Mouse (Mus musculus) olfactory bulb, adult 2 months (tissue): ENCODE results near the gene Fyco1. TPM values are rescaled to one million over a fixed set of nuclear protein-coding genes. Genes with fewer than 3 reads are reported as not detected.

ENCODE experiments used
- H3K27ac ChIP-seq: fragments of 200-500 bp; 2 replicates; pipeline ENCODE4 v1.5.1; 2012; ENCODE audit warnings: low read depth, low read length; ENCODE audit not compliant: insufficient read depth
- H3K4me1 ChIP-seq: fragments of 200-500 bp; 2 replicates; pipeline ENCODE4 v1.6.1; 2012; ENCODE audit warnings: low read length; ENCODE audit not compliant: control insufficient read depth, insufficient read depth
- H3K4me3 ChIP-seq: fragments of 200-500 bp; 2 replicates; pipeline ENCODE4 v1.5.1; 2012; ENCODE audit warnings: mild to moderate bottlenecking, low read depth, low read length, moderate library complexity; ENCODE audit not compliant: insufficient read depth
- CTCF ChIP-seq: fragments of 200-500 bp; IDR thresholded peaks from 2 replicates; pipeline ENCODE4 v1.5.1; 2012; ENCODE audit warnings: low read depth, mild to moderate bottlenecking, low read length, moderate library complexity; ENCODE audit not compliant: insufficient read depth
- POLR2A ChIP-seq: fragments of 200-500 bp; IDR thresholded peaks from 2 replicates; pipeline ENCODE4 v1.6.1; 2012; ENCODE audit warnings: mild to moderate bottlenecking, low read depth, low read length, moderate library complexity; ENCODE audit not compliant: insufficient read depth
- WGBS: fragments of 180-500 bp; shearing (Covaris S2); methylation state at CpG from one replicate; pipeline ENCODE4 v1.1.7; 2018; 5-methylcytosine and 5-hydroxymethylcytosine counted together
- polyA plus RNA-seq: library from polyadenylated mRNA; stranded (reverse); fragments of >200 nt; gene quantifications from 2 replicates; pipeline ENCODE4 v1.2.4, GENCODE M21; 2012; ENCODE audit warnings: low replicate concordance; ENCODE audit not compliant: missing spikeins, insufficient read depth, insufficient read length

The Fyco1 gene
- polyA plus RNA-seq, 1 experiment = not detected

DNA sequence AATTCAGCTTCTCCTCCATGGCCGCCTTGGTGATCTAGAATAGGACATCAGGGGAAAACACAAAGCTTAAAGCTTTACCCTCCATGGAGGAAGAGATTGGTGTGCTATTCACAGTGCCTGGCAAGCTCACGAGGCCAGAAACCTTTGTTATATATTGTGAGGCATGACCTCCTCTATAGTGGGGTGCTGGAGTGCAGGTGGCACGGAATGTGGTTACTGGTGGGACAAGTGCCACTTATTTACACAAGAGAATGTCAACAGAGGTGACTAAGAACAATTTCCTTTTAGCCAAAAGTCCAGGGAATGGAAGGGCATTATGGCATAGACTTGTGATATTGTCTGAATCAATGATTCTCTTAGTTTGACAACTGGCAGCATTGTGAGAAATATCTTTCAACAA is 25.1 kb downstream of the Fyco1 start:
- no peak overlapping the region for H3K4me3 ChIP-seq
- WGBS = 86% methylated on average over 3 of the region's 3 CpGs
- no peaks in the 10 kb centered on the region for H3K4me1 ChIP-seq
- no peak overlapping the region for H3K27ac ChIP-seq
- TF ChIP-seq POLR2A = no peak
- TF ChIP-seq CTCF = no peak

DNA sequence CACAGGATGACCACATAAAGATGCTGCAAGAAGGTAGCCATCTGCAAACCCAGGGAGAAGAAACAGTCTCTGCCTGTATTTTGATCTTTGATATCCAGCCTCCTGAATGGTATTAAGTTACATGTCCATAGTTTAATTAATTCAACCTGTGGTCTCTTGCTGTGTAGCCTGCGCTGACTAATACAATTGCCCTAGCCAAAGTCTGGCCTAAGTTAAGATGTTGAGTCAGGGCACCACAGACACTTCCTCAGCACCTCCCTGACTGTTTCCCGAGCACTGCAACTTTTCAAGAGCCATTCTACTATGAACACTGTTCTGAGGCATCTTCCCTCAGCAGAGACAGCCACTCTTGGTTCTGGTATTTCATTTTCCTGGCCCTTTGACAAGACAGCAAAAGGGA is 33.1 kb downstream of the Fyco1 start:
- H3K27ac ChIP-seq = no peak overlapping the region
- TF ChIP-seq POLR2A (no peak), CTCF (no peak)
- WGBS = 78% methylated on average over 2 of the region's 2 CpGs
- no peaks in the 10 kb centered on the region for H3K4me1 ChIP-seq
- no peak overlapping the region for H3K4me3 ChIP-seq

DNA sequence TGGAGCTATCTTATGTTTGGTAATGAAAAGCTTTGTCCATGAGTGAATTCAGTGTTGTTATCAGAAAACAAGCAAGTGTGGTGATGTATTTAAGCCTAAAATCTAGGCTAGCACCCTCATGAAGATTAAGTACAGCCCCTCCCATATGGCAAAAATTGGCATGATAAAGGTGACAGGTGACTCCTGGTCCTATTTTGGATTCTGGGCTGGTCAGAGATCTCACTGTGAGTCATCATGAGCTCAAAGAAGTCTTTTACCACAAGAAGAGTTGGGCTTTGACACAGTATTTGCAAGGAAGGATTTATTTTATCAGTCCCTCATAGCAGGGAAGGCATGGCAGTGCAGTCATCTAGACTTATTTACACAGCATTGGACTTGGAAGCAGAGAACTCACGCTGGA is 35.7 kb downstream of the Fyco1 start:
- Histone ChIP-seq H3K4me3 (no peak overlapping the region), H3K27ac (no peak overlapping the region), H3K4me1 (no peaks in the 10 kb centered on the region)
- 93% methylated on average over 1 of the region's 1 CpGs for WGBS
- TF ChIP-seq POLR2A (no peak), CTCF (no peak)

DNA sequence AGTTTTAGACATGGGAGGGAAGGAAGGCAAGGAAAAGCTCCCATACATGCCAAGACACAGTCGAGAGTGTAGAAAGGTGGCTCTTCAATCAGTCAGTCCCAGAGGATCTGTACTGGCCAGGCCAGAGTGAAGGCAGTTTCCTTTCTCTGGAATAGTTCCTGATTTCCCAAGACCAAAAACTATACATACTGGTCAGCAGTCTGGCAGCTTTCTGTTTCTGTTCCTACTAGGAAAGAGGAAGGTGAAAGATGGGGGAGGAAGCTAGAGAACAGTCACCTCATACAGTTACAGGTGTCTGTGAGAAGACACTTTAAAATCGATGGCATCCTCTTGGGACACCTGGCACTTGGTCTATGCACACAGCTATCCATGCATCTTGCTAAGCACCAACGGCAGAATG is 36.3 kb downstream of the Fyco1 start:
- Histone ChIP-seq H3K27ac (no peak overlapping the region), H3K4me3 (no peak overlapping the region), H3K4me1 (no peaks in the 10 kb centered on the region)
- 85% methylated on average over 3 of the region's 3 CpGs for WGBS
- TF ChIP-seq CTCF = no peak
- TF ChIP-seq POLR2A = no peak

DNA sequence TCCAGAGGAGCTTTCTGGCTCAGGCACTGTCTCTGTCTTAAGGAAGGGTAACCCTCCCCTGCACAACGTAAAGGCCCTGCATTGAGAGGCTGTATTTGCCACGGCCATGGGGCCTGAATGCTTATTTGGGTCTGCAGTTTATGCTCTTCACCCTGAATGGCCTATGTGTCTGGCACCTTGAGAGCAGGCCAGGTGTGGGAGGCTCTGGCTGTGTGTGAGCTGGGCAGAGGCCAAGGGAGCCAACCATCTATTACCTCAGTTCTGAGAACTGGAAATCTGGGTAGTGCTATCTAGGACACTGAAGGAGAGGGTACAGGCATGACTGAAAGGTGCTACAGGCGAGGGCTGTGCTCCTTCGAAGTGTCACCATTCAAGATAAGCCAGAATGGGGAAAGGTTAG is 36.9 kb downstream of the Fyco1 start:
- WGBS = 81% methylated on average over 4 of the region's 4 CpGs
- Histone ChIP-seq H3K4me1 (no peaks in the 10 kb centered on the region), H3K4me3 (no peak overlapping the region), H3K27ac (no peak overlapping the region)
- TF ChIP-seq CTCF = no peak
- TF ChIP-seq POLR2A = no peak

DNA sequence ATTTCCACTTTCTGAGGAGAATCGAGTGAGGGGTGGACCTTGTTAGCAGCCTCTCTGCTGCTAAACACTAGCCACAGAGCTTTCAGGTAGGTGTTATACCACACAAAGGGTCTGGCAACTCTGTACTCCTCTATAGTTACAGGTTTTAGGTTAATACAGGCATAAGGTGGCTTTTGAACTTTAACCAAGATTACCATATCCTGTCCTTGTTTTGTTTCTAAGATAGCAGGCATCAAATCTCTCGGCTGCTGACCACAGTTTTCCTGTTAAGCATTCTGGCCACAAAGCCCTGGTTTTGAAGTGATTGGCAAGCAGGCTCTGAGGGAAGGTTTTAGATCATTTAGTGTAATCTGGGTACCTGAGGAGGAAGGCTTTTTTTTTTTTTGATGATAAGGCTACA is 37.4 kb downstream of the Fyco1 start:
- no peak overlapping the region for H3K27ac ChIP-seq
- no peaks in the 10 kb centered on the region for H3K4me1 ChIP-seq
- TF ChIP-seq CTCF (no peak), POLR2A (no peak)
- H3K4me3 ChIP-seq = no peak overlapping the region
- WGBS = 43% methylated on average over 2 of the region's 2 CpGs

DNA sequence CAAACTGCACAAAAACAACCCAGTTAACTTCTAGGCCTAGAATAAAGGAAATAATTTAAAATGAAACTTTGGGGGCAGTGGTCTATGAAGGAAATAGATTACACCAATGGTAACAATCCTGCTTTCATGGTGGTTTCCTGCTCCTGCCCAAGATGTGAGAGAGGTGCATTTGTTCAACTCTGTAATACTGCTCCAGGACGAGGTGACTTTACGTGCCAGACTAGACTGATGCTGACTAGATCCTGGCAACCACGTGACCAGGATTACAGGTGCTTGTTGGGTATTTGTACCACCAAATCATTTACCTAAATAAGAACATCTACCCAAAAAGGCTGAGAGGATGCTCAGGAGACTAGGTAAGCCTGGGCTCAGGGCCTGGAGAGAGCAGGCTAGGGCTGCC is 39.9 kb downstream of the Fyco1 start:
- 96% methylated on average over 3 of the region's 3 CpGs for WGBS
- Histone ChIP-seq H3K4me1 (no peaks in the 10 kb centered on the region), H3K4me3 (no peak overlapping the region), H3K27ac (no peak overlapping the region)
- TF ChIP-seq CTCF = no peak
- no peak for TF ChIP-seq POLR2A

DNA sequence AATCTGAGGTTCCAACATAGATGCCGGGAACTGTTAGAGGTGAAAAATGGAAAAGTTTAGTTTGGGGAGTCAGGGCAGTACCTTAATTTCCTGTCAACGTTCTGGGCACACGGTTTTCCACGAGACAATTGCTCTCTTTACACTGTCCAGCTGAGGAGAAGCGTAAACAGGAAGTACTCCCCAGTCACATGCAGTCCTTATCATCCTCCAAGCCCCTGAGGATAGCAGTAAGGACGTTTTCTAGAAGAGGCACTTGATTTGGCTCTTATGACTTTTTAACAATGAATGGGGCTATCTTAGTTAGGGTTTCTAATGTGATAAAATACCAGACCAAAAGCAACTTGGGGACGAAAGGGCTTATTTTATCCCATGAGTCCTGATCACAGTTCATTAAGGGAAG is 43.1 kb downstream of the Fyco1 start:
- Histone ChIP-seq H3K4me1 (no peaks in the 10 kb centered on the region), H3K27ac (no peak overlapping the region), H3K4me3 (no peak overlapping the region)
- TF ChIP-seq CTCF (no peak), POLR2A (no peak)
- 84% methylated on average over 7 of the region's 7 CpGs for WGBS

DNA sequence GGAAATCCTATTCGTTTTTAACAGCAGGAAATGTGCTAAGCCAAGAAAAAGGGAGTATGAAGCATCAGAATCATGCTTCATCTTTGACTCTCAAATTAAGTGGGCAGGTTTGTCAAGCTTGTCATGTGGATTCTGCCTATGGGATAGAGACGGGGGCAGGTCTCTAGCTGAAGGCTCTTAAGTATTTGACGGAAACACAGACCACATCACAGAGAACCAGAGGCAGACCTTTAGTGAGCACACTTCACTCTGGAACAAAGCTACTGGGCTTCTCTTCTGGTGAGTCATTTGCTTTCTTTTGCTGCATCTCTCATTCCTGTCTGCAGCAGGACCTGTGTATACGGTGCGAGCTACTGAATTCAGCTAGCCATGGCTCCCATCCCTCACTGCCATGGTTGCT is 45.4 kb downstream of the Fyco1 start, which contains the start of gene Cxcr6:
TSS of gene Cxcr6 (plus strand) at position 209 of the 400 bp plus-strand sequence.
- no peak within 1 kb of the TSS for H3K4me3 ChIP-seq
- H3K27ac ChIP-seq = no peak within 1 kb of the TSS
- no peak for TF ChIP-seq CTCF
- no peak for TF ChIP-seq POLR2A
- 90% methylated on average over 5 of the region's 5 CpGs for WGBS
- no peaks in the 10 kb centered on the region for H3K4me1 ChIP-seq

DNA sequence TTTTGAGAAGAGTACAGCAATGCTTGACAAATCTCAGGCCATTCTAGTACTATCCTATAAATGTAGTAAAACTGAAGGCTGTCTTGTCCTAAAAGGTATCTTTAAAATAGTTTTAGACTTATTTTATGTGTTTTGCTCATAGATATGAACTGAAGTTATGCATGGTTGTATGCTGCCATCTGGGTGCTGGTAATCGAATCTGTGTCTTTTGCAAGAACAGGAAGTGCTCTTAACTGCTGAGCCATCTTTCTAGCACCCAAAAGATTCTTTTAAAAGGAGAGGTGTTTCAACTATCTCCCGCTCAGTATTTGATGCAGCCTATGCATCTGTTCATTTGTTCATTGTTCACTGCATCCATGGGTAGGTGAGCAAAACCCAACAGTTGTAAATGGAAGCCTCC is 46.5 kb downstream of the Fyco1 start:
- no peak overlapping the region for H3K4me3 ChIP-seq
- WGBS = 93% methylated on average over 2 of the region's 2 CpGs
- H3K4me1 ChIP-seq = no peaks in the 10 kb centered on the region
- no peak for TF ChIP-seq CTCF
- TF ChIP-seq POLR2A = no peak
- no peak overlapping the region for H3K27ac ChIP-seq
